Mouse (Mus musculus) cortical plate, adult 2 months (tissue): ENCODE results near the gene Sec31a.

Experiments used
- CTCF ChIP-seq: fragments of 200-500 bp; IDR thresholded peaks from 2 replicates; pipeline ENCODE4 v1.5.1; 2011; ENCODE audit warnings: mild to moderate bottlenecking, control low read depth, low read length; ENCODE audit not compliant: insufficient read depth; ENCODE audit errors: extremely low read depth
- POLR2A ChIP-seq: fragments of 200-500 bp; IDR thresholded peaks from 2 replicates; pipeline ENCODE4 v1.6.1; 2011; ENCODE audit warnings: mild to moderate bottlenecking, low read length, control low read depth; ENCODE audit not compliant: insufficient read depth; ENCODE audit errors: extremely low read depth

DNA sequence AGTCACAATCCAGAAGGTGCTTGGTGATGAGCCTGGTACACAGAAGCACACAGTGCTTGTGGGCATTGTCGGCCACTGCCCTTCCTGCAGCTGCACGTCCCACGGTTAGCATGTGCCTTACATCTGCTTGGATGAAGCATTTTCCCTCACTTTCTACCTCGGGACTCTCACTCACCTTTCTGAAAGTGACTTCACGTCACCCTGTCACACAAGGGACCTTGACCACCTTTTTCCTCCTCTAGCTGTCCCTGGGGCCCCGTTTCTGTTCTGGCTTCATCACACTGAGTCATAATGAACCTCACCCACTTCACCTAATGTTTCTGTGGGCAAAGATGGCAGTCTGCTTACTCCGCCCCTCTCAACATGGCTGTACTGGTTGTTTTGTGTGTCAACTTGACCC lies 75.0 kb downstream of the Sec31a start:
- TF ChIP-seq CTCF (no peak), POLR2A (no peak)
